ENCODE assay signal across 35 mouse cellular contexts in genomic region chr7:25573806-25574205, GRCm38 (mm10). TPM values are rescaled to one million over a fixed set of nuclear protein-coding genes. Genes with fewer than 3 reads are reported as not detected.
"Had no signal": no experiment of that assay in that cellular context is flagged by ENCODE, and none has a peak within 500 bp of the region (broad histone marks: within the 10 kb centered on the region; RNA-seq: fewer than 3 reads in every experiment).

No protein-coding gene starts in this region.

RNA-seq across cellular contexts. Expression of gene Ceacam2, which starts 34.1 kb away (rescaled TPM):
- total RNA-seq: left cerebral cortex, postnatal 4 days; megakaryocyte-erythroid progenitor cell, adult 5-6 weeks; midbrain, postnatal 0 days; monocyte, adult 5-6 weeks had no signal
- polyA plus RNA-seq: limb, embryonic 10.5 days; limb, embryonic 11.5 days; limb, embryonic 14.5 days; limb, embryonic 15.5 days; liver, embryonic 11.5 days; liver, embryonic 12.5 days; liver, embryonic 15.5 days; liver, embryonic 16.5 days; liver, postnatal 0 days; lung, embryonic 14.5 days; lung, postnatal 0 days; midbrain, embryonic 10.5 days; midbrain, embryonic 11.5 days; midbrain, embryonic 12.5 days; midbrain, embryonic 13.5 days; midbrain, embryonic 16.5 days; midbrain, postnatal 0 days; myocyte; neural tube, embryonic 11.5 days; neural tube, embryonic 12.5 days had no signal

RNA-seq across cellular contexts. Expression of gene Erich4, which starts 41.9 kb away (rescaled TPM):
- total RNA-seq: left cerebral cortex, postnatal 14 days; left cerebral cortex, postnatal 25 days; left cerebral cortex, postnatal 36 days; left cerebral cortex, postnatal 4 days; megakaryocyte progenitor cell, adult 5-6 weeks; megakaryocyte, adult 5-6 weeks; megakaryocyte-erythroid progenitor cell, adult 5-6 weeks; midbrain, postnatal 0 days; monocyte, adult 5-6 weeks had no signal
- polyA plus RNA-seq: limb, embryonic 10.5 days; limb, embryonic 11.5 days; limb, embryonic 12.5 days; limb, embryonic 13.5 days; limb, embryonic 14.5 days; limb, embryonic 15.5 days; liver, embryonic 11.5 days; lung, adult 2 months; lung, embryonic 14.5 days; lung, embryonic 15.5 days; lung, postnatal 0 days; macrophage; midbrain, embryonic 10.5 days; midbrain, embryonic 11.5 days; midbrain, embryonic 12.5 days; midbrain, embryonic 13.5 days; midbrain, embryonic 14.5 days; midbrain, embryonic 15.5 days; midbrain, embryonic 16.5 days; midbrain, postnatal 0 days; myocyte; neural tube, embryonic 11.5 days; neural tube, embryonic 12.5 days had no signal
